Mouse (Mus musculus) urinary bladder, adult 18-20 months (tissue): ENCODE results near the gene Gm10842.
"Not testable (repeated sequence)": the region's sequence is repeated elsewhere in the genome, so short reads cannot be mapped to it uniquely, and the experiment has no call there.

Source experiments
- DNase-seq, 2 experiments: peaks; one replicate each; pipeline ENCODE4 v3.0.0; 2022; ENCODE audit warnings: low spot score in 2 of 2, mixed read lengths in 2 of 2

The Gm10842 gene

GRCm38 (mm10) chr11:105146593-105146992 lies at the start of gene Gm10842:
Gm10842 (plus strand) TSS chr11:105146893.
- no peak for DNase-seq

- DNase-seq: not testable (repeated sequence)
Observed at GRCm38 (mm10) chr11:105112448-105112847, 34.2 kb upstream of the Gm10842 start.

GRCm38 (mm10) chr11:105117814-105118213 lies 28.9 kb upstream of the Gm10842 start:
- no peak for DNase-seq

GRCm38 (mm10) chr11:105120551-105121061 lies 26.1 kb upstream of the Gm10842 start:
- DNase-seq: no peak

- DNase-seq: not testable (repeated sequence)
Observed at GRCm38 (mm10) chr11:105121792-105122191, 24.9 kb upstream of the Gm10842 start.

- no peak for DNase-seq
Observed at GRCm38 (mm10) chr11:105123986-105124385, 22.7 kb upstream of the Gm10842 start.

GRCm38 (mm10) chr11:105125735-105126519 lies 20.8 kb upstream of the Gm10842 start, which contains the start of gene Mettl2:
Mettl2 (plus strand) TSS chr11:105126425.
- peak; percentile 67 to 72 for DNase-seq

GRCm38 (mm10) chr11:105126520-105127029 lies 20.1 kb upstream of the Gm10842 start:
- DNase-seq: no peak

- no peak for DNase-seq
Observed at GRCm38 (mm10) chr11:105135692-105136091, 11.0 kb upstream of the Gm10842 start.

- not testable (repeated sequence) for DNase-seq
Observed at GRCm38 (mm10) chr11:105137255-105137654, 9.4 kb upstream of the Gm10842 start.

GRCm38 (mm10) chr11:105140512-105140911 lies 6.2 kb upstream of the Gm10842 start:
- not testable (repeated sequence) for DNase-seq

- DNase-seq: no peak
Observed at GRCm38 (mm10) chr11:105141115-105141514, 5.6 kb upstream of the Gm10842 start.

GRCm38 (mm10) chr11:105143564-105143963 lies 3.1 kb upstream of the Gm10842 start:
- DNase-seq: no peak

GRCm38 (mm10) chr11:105144084-105144483 lies 2.6 kb upstream of the Gm10842 start:
- no peak for DNase-seq

- no peak for DNase-seq
Observed at GRCm38 (mm10) chr11:105144508-105145210, 2.0 kb upstream of the Gm10842 start.

GRCm38 (mm10) chr11:105145211-105145610 lies 1.5 kb upstream of the Gm10842 start:
- no peak for DNase-seq

GRCm38 (mm10) chr11:105149353-105149752 lies 2.7 kb downstream of the Gm10842 start:
- DNase-seq: no peak

GRCm38 (mm10) chr11:105149766-105150165 lies 3.1 kb downstream of the Gm10842 start:
- DNase-seq: no peak

GRCm38 (mm10) chr11:105150691-105151090 lies 4.0 kb downstream of the Gm10842 start:
- no peak for DNase-seq

- DNase-seq: no peak
Observed at GRCm38 (mm10) chr11:105151226-105152016, 4.7 kb downstream of the Gm10842 start.

GRCm38 (mm10) chr11:105152017-105152300 lies 5.3 kb downstream of the Gm10842 start:
- DNase-seq: no peak
